In genomic region chr8:12897815-12898214, GRCm38 (mm10) we compare ENCODE assay signal across 12 mouse cellular contexts. TPM values are rescaled to one million over a fixed set of nuclear protein-coding genes. Genes with fewer than 3 reads are reported as not detected.
A peak's percentile ranks its signal among the peaks of the same experiment; 100 is the strongest.
DNase-seq lines count a peak whose midpoint lies in the region; ATAC-seq and TF ChIP-seq lines count a peak whose summit lies in the region.
"Had no signal": no experiment of that assay in that cellular context is flagged by ENCODE, and none has a peak within 500 bp of the region (broad histone marks: within the 10 kb centered on the region; RNA-seq: fewer than 3 reads in every experiment).

No protein-coding gene starts in this region.

- peaks cover 46% of the 10 kb centered on the region for H3K36me3 ChIP-seq in forebrain, embryonic 10.5 days (replicated peaks)
- H3K36me3 ChIP-seq in forebrain, embryonic 14.5 days (ENCODE audit: control insufficient read depth, insufficient read depth, low read length), result no peaks in the 10 kb centered on the region; the same call in 1 of the 2 replicates
- no peaks in the 10 kb centered on the region for H3K36me3 ChIP-seq in lung, postnatal 0 days (ENCODE audit: insufficient read depth, low read length)
- H3K36me3 ChIP-seq: limb, embryonic 12.5 days; lung, embryonic 15.5 days had no signal

- TF ChIP-seq POLR2A in lung, adult 2 months (IDR thresholded peaks at IDR 0.05; ENCODE audit: borderline replicate concordance, extremely low read depth, low read depth, low read length), result no peak

- WGBS in forebrain, embryonic 10.5 days, result 77% methylated on average over 9 of the region's 9 CpGs
- 80% methylated on average over 9 of the region's 9 CpGs for WGBS in forebrain, embryonic 14.5 days
- 20% methylated on average over 9 of the region's 9 CpGs for WGBS in lung, postnatal 0 days
- WGBS in lung, adult 2 months, result 23% methylated on average over 9 of the region's 9 CpGs

- TF ChIP-seq EP300 in lung, postnatal 0 days (IDR thresholded peaks at IDR 0.05), result 0 out of 2 replicates have a peak, but pooled peaks have one; percentile 16

- no peak overlapping the region for H3K4me2 ChIP-seq in forebrain, embryonic 14.5 days (ENCODE audit: low read length)
- no peak overlapping the region; the same call in 1 of the 2 replicates for H3K4me2 ChIP-seq in lung, postnatal 0 days (replicated peaks; ENCODE audit: low read depth, low read length)
- H3K4me2 ChIP-seq: limb, embryonic 12.5 days; lung, embryonic 15.5 days had no signal

- no peak for ATAC-seq in forebrain, embryonic 14.5 days
- 0 out of 2 replicates have a peak, but pooled peaks have one; percentile 6 for ATAC-seq in lung, postnatal 0 days
- ATAC-seq in megakaryocyte, adult 5-6 weeks (ENCODE audit: poor library complexity, severe bottlenecking), result no peak
- ATAC-seq: forebrain, postnatal 0 days had no signal

- no peak overlapping the region for H3K9ac ChIP-seq in forebrain, embryonic 14.5 days (ENCODE audit: low read length)
- H3K9ac ChIP-seq in lung, postnatal 0 days (replicated peaks; ENCODE audit: low read depth), result no peak overlapping the region
- H3K9ac ChIP-seq: forebrain, postnatal 0 days; limb, embryonic 12.5 days; lung, embryonic 15.5 days had no signal

- peaks cover 24% of the 10 kb centered on the region for H3K4me1 ChIP-seq in forebrain, embryonic 10.5 days
- no peaks in the 10 kb centered on the region for H3K4me1 ChIP-seq in forebrain, embryonic 14.5 days (ENCODE audit: control insufficient read depth, insufficient read depth, low read length)
- H3K4me1 ChIP-seq in lung, postnatal 0 days (ENCODE audit: insufficient read depth, low read depth, low read length), result no peaks in the 10 kb centered on the region; the same call in 1 of the 2 replicates
- no peaks in the 10 kb centered on the region; the same call in none of the 2 replicates for H3K4me1 ChIP-seq in lung, adult 2 months (ENCODE audit: control insufficient read depth, insufficient read depth, low read length)

- no peaks in the 10 kb centered on the region for H3K9me3 ChIP-seq in forebrain, embryonic 10.5 days
- H3K9me3 ChIP-seq in forebrain, embryonic 14.5 days (replicated peaks; ENCODE audit: control insufficient read depth, low read length), result no peaks in the 10 kb centered on the region
- no peaks in the 10 kb centered on the region for H3K9me3 ChIP-seq in lung, postnatal 0 days (ENCODE audit: low read length)
- H3K9me3 ChIP-seq: limb, embryonic 12.5 days; lung, embryonic 15.5 days had no signal

- no peak overlapping the region for H3K4me3 ChIP-seq in forebrain, embryonic 10.5 days
- H3K4me3 ChIP-seq in forebrain, embryonic 14.5 days (ENCODE audit: low read depth, low read length), result no peak overlapping the region
- H3K4me3 ChIP-seq in lung, postnatal 0 days (ENCODE audit: low read depth, low read length), result no peak overlapping the region
- H3K4me3 ChIP-seq in lung, adult 2 months (replicated peaks; ENCODE audit: extremely low read depth, low read depth, low read length), result no peak overlapping the region
- H3K4me3 ChIP-seq: limb, embryonic 12.5 days; lung, embryonic 15.5 days had no signal

- no peaks in the 10 kb centered on the region for H3K27me3 ChIP-seq in forebrain, embryonic 10.5 days (ENCODE audit: poor library complexity, severe bottlenecking)
- H3K27me3 ChIP-seq in forebrain, embryonic 14.5 days (replicated peaks; ENCODE audit: control insufficient read depth, insufficient read depth, low read length), result no peaks in the 10 kb centered on the region
- no peaks in the 10 kb centered on the region for H3K27me3 ChIP-seq in lung, postnatal 0 days (replicated peaks; ENCODE audit: insufficient read depth, low read length)
- H3K27me3 ChIP-seq: limb, embryonic 12.5 days; lung, embryonic 15.5 days had no signal

- DNase-seq in forebrain, embryonic 10.5 days (ENCODE audit: extremely low spot score, low spot score), result no peak
- DNase-seq in forebrain, embryonic 14.5 days (ENCODE audit: low spot score), result no peak
- DNase-seq in lung, postnatal 0 days (ENCODE audit: low spot score), result no peak
- DNase-seq in lung, adult 2 months, result no peak
- peak; percentile 72 for DNase-seq in kidney, adult 9 months
- DNase-seq in thymus, postnatal 25 days, result no peak
- no peak for DNase-seq in natural killer cell, adult 2 months (ENCODE audit: low spot score in 2 of 2)
- DNase-seq: cerebellum, adult 2 months; forebrain, postnatal 0 days had no signal

- TF ChIP-seq CTCF in lung, postnatal 0 days (IDR thresholded peaks at IDR 0.05), result no peak
- no peak for TF ChIP-seq CTCF in lung, adult 2 months (IDR thresholded peaks at IDR 0.05; ENCODE audit: insufficient read depth, low read length)

- peak overlapping the region; percentile 3; the same call in 1 of the 2 replicates for H3K27ac ChIP-seq in forebrain, embryonic 10.5 days
- H3K27ac ChIP-seq in forebrain, embryonic 14.5 days (ENCODE audit: low read depth, low read length), result no peak overlapping the region
- no peak overlapping the region for H3K27ac ChIP-seq in lung, postnatal 0 days (ENCODE audit: low read length)
- H3K27ac ChIP-seq: limb, embryonic 12.5 days; lung, embryonic 15.5 days had no signal

RNA-seq across cellular contexts. Expression of gene Mcf2l, which starts 24.2 kb away (rescaled TPM):
- polyA plus RNA-seq in forebrain, embryonic 10.5 days (2016; fragmentation: Nextera tagmentation; extraction: Ambion mirVana), result 26.3 and 32.5 TPM in 2 replicates
- 85.2 and 130 TPM in 2 replicates for polyA plus RNA-seq in forebrain, embryonic 14.5 days (2014; fragmentation: Nextera tagmentation; extraction: Ambion mirVana)
- polyA plus RNA-seq in lung, postnatal 0 days (2015; fragmentation: Nextera tagmentation; extraction: Ambion mirVana), result 12.9 and 16.8 TPM in 2 replicates
- polyA plus RNA-seq in lung, adult 2 months (2012; rRNA removed), result 42.8 and 65.2 TPM in 2 replicates
- 7.2 and 10.1 TPM in 2 replicates for total RNA-seq in megakaryocyte, adult 5-6 weeks (2015)
- 26.4 and 32.3 TPM in 2 replicates for total RNA-seq in megakaryocyte, adult 5-6 weeks (2017)
